Mouse (Mus musculus) liver, embryonic 14.5 days (tissue): Measurements from ENCODE around the gene Cyp1a2. TPM values are rescaled to one million over a fixed set of nuclear protein-coding genes. Genes with fewer than 3 reads are reported as not detected.
A peak's percentile ranks its signal among the peaks of the same experiment; 100 is the strongest.

Experiments
- ATAC-seq: fragments of 200-750 bp; cut with Nextera tagmentation; 2 replicates; pipeline ENCODE4 v1.8.0; 2017; ENCODE audit warnings: moderate number of reproducible peaks, mild to moderate bottlenecking, moderate library complexity; ENCODE audit not compliant: insufficient read depth
- DNase-seq, 3 experiments: peaks; one replicate each; pipeline ENCODE4 v3.0.0-alpha.2; 2012 to 2013; ENCODE audit warnings: low read depth in 3 of 3, low spot score in 3 of 3
- H3K27ac ChIP-seq: fragments of 300-500 bp; sonication (generic); 2 replicates; pipeline ENCODE4 v1.5.1; 2014; ENCODE audit warnings: moderate library complexity, mild to moderate bottlenecking, control low read depth, inconsistent platforms
- H3K27me3 ChIP-seq: fragments of 300-500 bp; sonication (generic); 2 replicates; pipeline ENCODE4 v1.6.1; 2014; ENCODE audit warnings: mild to moderate bottlenecking, low read length, moderate library complexity; ENCODE audit not compliant: control insufficient read depth, insufficient read depth
- H3K36me3 ChIP-seq: fragments of 300-500 bp; sonication (generic); replicated peaks from 2 replicates; pipeline ENCODE4 v1.6.1; 2014; ENCODE audit warnings: low read depth; ENCODE audit not compliant: control insufficient read depth, insufficient read depth
- H3K4me1 ChIP-seq, 2 experiments: fragments of 200-500 bp in 1 of 2; fragments of 300-500 bp in 1 of 2; sonication (generic) in 1 of 2; replicated peaks; 2 replicates each; pipeline ENCODE4 v1.6.1; 2012 to 2014; ENCODE audit warnings: antibody characterized with exemption in 1 of 2, inconsistent platforms in 1 of 2, low read length in 1 of 2; ENCODE audit not compliant: control insufficient read depth in 2 of 2, insufficient read depth in 2 of 2
- H3K4me2 ChIP-seq: fragments of 300-500 bp; sonication (generic); 2 replicates; pipeline ENCODE4 v1.6.1; 2014; ENCODE audit warnings: low read depth, mild to moderate bottlenecking, control low read depth, moderate library complexity
- H3K4me3 ChIP-seq, 2 experiments: fragments of 200-500 bp in 1 of 2; fragments of 300-500 bp in 1 of 2; sonication (generic) in 1 of 2; 2 replicates each; pipeline ENCODE4 v1.5.1; 2012 to 2014; ENCODE audit warnings: low read depth in 2 of 2, low read length in 2 of 2, mild to moderate bottlenecking in 2 of 2, control low read depth in 1 of 2, inconsistent platforms in 1 of 2, moderate library complexity in 1 of 2; ENCODE audit not compliant: insufficient read depth in 1 of 2
- H3K9ac ChIP-seq: fragments of 300-500 bp; sonication (generic); replicated peaks from 2 replicates; pipeline ENCODE4 v1.6.1; 2014; ENCODE audit warnings: mild to moderate bottlenecking, control low read depth, moderate library complexity
- H3K9me3 ChIP-seq: fragments of 300-500 bp; sonication (generic); 2 replicates; pipeline ENCODE4 v1.6.1; 2016; ENCODE audit warnings: low read length, mixed read lengths; ENCODE audit not compliant: control insufficient read depth
- CTCF ChIP-seq: IDR thresholded peaks from 2 replicates; pipeline ENCODE4 v1.5.1; 2016; ENCODE audit warnings: antibody characterized with exemption, low read depth, control low read depth
- EP300 ChIP-seq: IDR thresholded peaks from 2 replicates; pipeline ENCODE4 v1.6.1; 2016; ENCODE audit warnings: antibody characterized with exemption, low read depth
- WGBS: fragments of 180-500 bp; shearing (Covaris S2); extraction: QIAGEN DNeasy Blood & Tissue Kit; methylation state at CpG from one replicate; pipeline ENCODE4 v1.1.7; 2014; ENCODE audit not compliant: insufficient replicate concordance; 5-methylcytosine and 5-hydroxymethylcytosine counted together
- polyA plus RNA-seq, 2 experiments: library from polyadenylated mRNA; depleted of rRNA in 1 of 2; stranded (reverse) in 1 of 2; unstranded in 1 of 2; fragments of >200 nt; fragmentation: Nextera tagmentation in 1 of 2; extraction: Ambion mirVana in 1 of 2; gene quantifications; 2 replicates each; pipeline versions ENCODE4 v1.2.1 to v1.2.3; 2012 to 2014

Gene Cyp1a2
- polyA plus RNA-seq, 2 experiments, result 0.11 TPM

GRCm38 (mm10) chr9:57641775-57642550 lies 41.5 kb downstream of the Cyp1a2 start:
- 58% methylated on average over 13 of the region's 13 CpGs for WGBS
- Histone ChIP-seq H3K4me3 (no peak overlapping the region), H3K4me1 (peaks cover 71 to 81% of the 10 kb centered on the region in 2 experiments)

GRCm38 (mm10) chr9:57641022-57641421 lies 42.5 kb downstream of the Cyp1a2 start:
- TF ChIP-seq CTCF, result no peak
- TF ChIP-seq EP300, result no peak
- no peaks in the 10 kb centered on the region for H3K27me3 ChIP-seq
- H3K36me3 ChIP-seq, result no peaks in the 10 kb centered on the region
- H3K9ac ChIP-seq, result peak overlapping the region; percentile 47
- H3K27ac ChIP-seq, result peak overlapping the region; percentile 52
- WGBS, result 67% methylated on average over 1 of the region's 1 CpGs
- ATAC-seq (no peak), DNase-seq (no peak)
- H3K9me3 ChIP-seq, result no peaks in the 10 kb centered on the region
- H3K4me3 ChIP-seq, result no peak overlapping the region
- H3K4me1 ChIP-seq, result peaks cover 68 to 75% of the 10 kb centered on the region in 2 experiments
- H3K4me2 ChIP-seq, result peak overlapping the region; percentile 75

More at GRCm38 (mm10) chr9:57641775-57642550, 41.5 kb downstream of the Cyp1a2 start:
- DNase-seq (no peak), ATAC-seq (no peak)
- no peaks in the 10 kb centered on the region for H3K27me3 ChIP-seq
- no peaks in the 10 kb centered on the region for H3K36me3 ChIP-seq
- H3K9me3 ChIP-seq, result no peaks in the 10 kb centered on the region
- peak overlapping the region; percentile 27; the same call in 1 of the 2 replicates for H3K9ac ChIP-seq
- peak overlapping the region; percentile 44 for H3K27ac ChIP-seq
- H3K4me2 ChIP-seq, result peak overlapping the region; percentile 99; the same call in 1 of the 2 replicates
- TF ChIP-seq EP300 (no peak), CTCF (no peak)

GRCm38 (mm10) chr9:57640384-57640783 lies 43.1 kb downstream of the Cyp1a2 start:
- Histone ChIP-seq H3K4me3 (peak overlapping the region; percentile 34 to 38), H3K4me1 (peaks cover 68 to 71% of the 10 kb centered on the region in 2 experiments), H3K27me3 (no peaks in the 10 kb centered on the region), H3K9ac (peak overlapping the region; percentile 47), H3K4me2 (peak overlapping the region; percentile 75), H3K36me3 (no peaks in the 10 kb centered on the region), H3K27ac (peak overlapping the region; percentile 52), H3K9me3 (no peaks in the 10 kb centered on the region)
- peak; percentile 37 for ATAC-seq
- under 1% methylated on average over 15 of the region's 15 CpGs for WGBS
- TF ChIP-seq EP300, result no peak
- TF ChIP-seq CTCF, result no peak
- DNase-seq, result peak in 1 of 3 experiments; percentile 50

- no peak for ATAC-seq
- WGBS, result 42% methylated on average over 5 of the region's 5 CpGs
- peak overlapping the region; percentile 75 for H3K4me2 ChIP-seq
- TF ChIP-seq EP300 (no peak), CTCF (no peak)
- DNase-seq, result no peak
- no peaks in the 10 kb centered on the region for H3K27me3 ChIP-seq
- peak overlapping the region; percentile 47 for H3K9ac ChIP-seq
- peak overlapping the region; percentile 52 for H3K27ac ChIP-seq
- H3K9me3 ChIP-seq, result no peaks in the 10 kb centered on the region
- peaks cover 68 to 71% of the 10 kb centered on the region in 2 experiments for H3K4me1 ChIP-seq
- H3K4me3 ChIP-seq, result peak overlapping the region; percentile 34 to 38; a peak in 3 of 4 replicates
- no peaks in the 10 kb centered on the region for H3K36me3 ChIP-seq
These were observed 43.7 kb downstream of the Cyp1a2 start for GRCm38 (mm10) chr9:57639661-57640328.
